Mouse (Mus musculus) lung, postnatal 0 days (tissue): ENCODE measurements at regions not wholly inside any gene's neighbourhood (a gene's known extent, or its start where the extent isn't known, plus 50 kb on each side); places are given as distances from the start of the nearest gene placed in this dataset.

Experiments used
- CTCF ChIP-seq: IDR thresholded peaks from 2 replicates; pipeline ENCODE4 v1.5.1; 2016; ENCODE audit warnings: antibody characterized with exemption, mild to moderate bottlenecking
- EP300 ChIP-seq: IDR thresholded peaks from 2 replicates; pipeline ENCODE4 v1.6.1; 2016; ENCODE audit warnings: antibody characterized with exemption, mild to moderate bottlenecking, control low read depth

DNA sequence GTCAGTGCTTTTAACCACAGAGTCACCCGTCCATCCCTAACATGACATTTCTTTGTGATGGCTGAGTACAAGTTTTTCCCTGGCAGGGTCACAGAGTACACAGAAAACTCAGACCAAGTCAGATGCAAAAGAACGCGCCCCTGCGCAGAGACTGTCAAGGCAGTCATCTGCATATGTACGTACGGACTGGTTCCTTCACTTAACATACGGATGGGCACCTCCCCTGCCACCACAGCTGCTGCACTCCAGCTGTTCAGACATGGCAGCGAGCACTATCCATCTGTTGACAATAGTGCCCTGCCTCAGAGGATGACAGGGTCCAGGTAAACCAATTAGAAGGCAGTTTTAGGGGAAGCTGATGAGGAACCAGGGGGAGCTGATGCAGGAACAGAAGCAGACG is 63.3 kb upstream of the Sulf2 start:
- TF ChIP-seq CTCF = no peak
- TF ChIP-seq EP300 = no peak
